Mouse (Mus musculus): ENCODE data around the gene Btg3. TPM values are rescaled to one million over a fixed set of nuclear protein-coding genes. Genes with fewer than 3 reads are reported as not detected.
A peak's percentile ranks its signal among the peaks of the same experiment; 100 is the strongest.

Gene Btg3
- polyA plus RNA-seq, 1 experiment from 2014 or later = 43.7 TPM

DNA sequence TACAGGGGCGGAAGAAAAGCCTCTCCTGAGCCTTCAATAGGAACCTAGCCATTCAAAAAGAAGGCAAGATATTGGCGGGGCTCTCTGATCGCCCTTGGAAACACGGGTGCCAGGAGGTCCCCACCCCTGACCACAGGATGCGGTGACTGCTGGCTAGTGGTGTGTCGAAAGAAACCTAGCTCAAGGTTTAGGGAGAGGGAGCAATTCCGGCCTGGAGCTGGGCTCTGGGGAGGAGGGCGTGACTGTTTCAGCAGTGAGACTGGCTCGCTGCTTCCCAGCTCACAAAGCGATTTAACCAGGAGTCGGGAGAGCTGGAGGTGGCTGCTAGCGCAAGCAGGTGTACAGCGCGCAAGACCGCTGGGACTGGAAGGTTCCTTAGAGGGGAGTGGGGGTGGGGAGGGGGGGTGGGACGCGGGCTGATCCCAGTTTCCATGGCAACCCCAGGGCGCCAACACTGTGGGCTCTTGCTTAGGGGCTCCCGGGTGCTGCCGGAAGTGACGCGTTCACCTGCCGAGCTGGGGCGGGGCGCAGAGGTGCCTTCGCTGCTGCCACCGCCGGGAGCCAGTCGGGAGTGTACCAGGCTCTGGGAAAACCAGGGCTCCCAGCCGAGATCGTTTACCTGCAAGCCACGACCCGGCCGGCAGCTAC lies 75.7 kb downstream of the Btg3 start, which contains the start of gene Cxadr:
TSS of gene Cxadr (plus strand) at position 307 of the 648 bp plus-strand sequence.
- H3K9ac ChIP-seq (ENCODE audit: low read depth, low read length) = peak within 1 kb of the TSS; percentile 80
- H3K4me2 ChIP-seq (replicated peaks; ENCODE audit: low read depth, low read length) = peak within 1 kb of the TSS; percentile 61
- H3K27ac ChIP-seq (ENCODE audit: low read depth, low read length) = peak within 1 kb of the TSS; percentile 85
- DNase-seq (ENCODE audit: low spot score) (peak; percentile 89), ATAC-seq (ENCODE audit: low FRiP score) (peak; percentile 94)
- WGBS = under 1% methylated on average over 34 of the region's 34 CpGs
- H3K36me3 ChIP-seq (ENCODE audit: control insufficient read depth, insufficient read depth, low read length) = no peaks in the 10 kb centered on the region
- H3K27me3 ChIP-seq (ENCODE audit: control insufficient read depth, insufficient read depth, low read length) = no peaks in the 10 kb centered on the region
- peak within 1 kb of the TSS; percentile 75 for H3K4me3 ChIP-seq (ENCODE audit: low read depth, low read length)
- no peaks in the 10 kb centered on the region for H3K9me3 ChIP-seq (ENCODE audit: control insufficient read depth, low read length)
- no peaks in the 10 kb centered on the region for H3K4me1 ChIP-seq (replicated peaks; ENCODE audit: control insufficient read depth, insufficient read depth, low read length)

DNA sequence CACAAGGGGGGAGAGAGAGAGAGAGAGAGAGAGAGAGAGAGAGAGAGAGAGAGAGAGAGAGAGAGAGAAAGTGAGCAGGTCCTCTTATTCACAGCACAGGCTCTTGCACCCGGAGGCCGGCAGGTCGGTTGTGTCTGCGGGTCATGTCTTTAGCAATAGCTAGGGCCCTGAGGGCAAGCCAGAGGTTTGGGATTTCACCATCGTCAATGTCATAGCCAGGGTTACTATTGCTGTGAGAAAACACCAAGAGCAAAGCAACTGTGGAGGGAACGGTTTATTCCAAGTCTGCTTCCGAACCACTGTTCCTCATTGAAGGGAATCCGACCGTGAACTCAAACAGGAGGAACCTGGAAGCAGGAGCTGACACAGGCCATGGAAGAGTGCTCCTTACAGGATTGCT lies 80.9 kb downstream of the Btg3 start:
- H3K9me3 ChIP-seq (ENCODE audit: control insufficient read depth, low read length) = no peaks in the 10 kb centered on the region
- no peak overlapping the region for H3K27ac ChIP-seq (ENCODE audit: low read depth, low read length)
- no peak overlapping the region for H3K9ac ChIP-seq (ENCODE audit: low read depth, low read length)
- DNase-seq (ENCODE audit: low spot score) (no peak), ATAC-seq (ENCODE audit: low FRiP score) (no peak)
- no peaks in the 10 kb centered on the region for H3K36me3 ChIP-seq (ENCODE audit: control insufficient read depth, insufficient read depth, low read length)
- no peaks in the 10 kb centered on the region for H3K4me1 ChIP-seq (replicated peaks; ENCODE audit: control insufficient read depth, insufficient read depth, low read length)
- H3K4me3 ChIP-seq (ENCODE audit: low read depth, low read length) = no peak overlapping the region
- 75% methylated on average over 9 of the region's 9 CpGs for WGBS
- H3K4me2 ChIP-seq (replicated peaks; ENCODE audit: low read depth, low read length) = no peak overlapping the region
- no peaks in the 10 kb centered on the region for H3K27me3 ChIP-seq (ENCODE audit: control insufficient read depth, insufficient read depth, low read length)

DNA sequence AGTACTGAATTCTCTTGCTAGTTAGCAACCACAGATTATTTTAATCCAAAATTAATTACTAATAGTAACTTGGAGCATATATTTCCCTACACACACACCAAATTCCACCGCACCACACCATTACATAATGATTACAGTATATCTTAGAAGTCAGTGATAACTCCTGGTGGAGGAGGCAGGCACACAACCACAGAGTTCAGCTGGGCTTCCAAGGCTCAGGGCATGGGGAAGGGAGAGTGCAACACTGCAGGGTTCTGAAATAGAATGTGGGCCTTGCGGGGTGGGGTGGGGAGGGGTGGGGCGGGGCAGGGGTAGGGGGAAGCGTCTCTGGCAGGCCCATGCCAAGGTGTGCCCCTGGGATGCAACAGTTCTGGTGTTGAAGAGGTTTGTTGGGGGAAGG lies 81.4 kb downstream of the Btg3 start:
- H3K27ac ChIP-seq (ENCODE audit: low read depth, low read length) = no peak overlapping the region
- 51% methylated on average over 4 of the region's 4 CpGs for WGBS

DNA sequence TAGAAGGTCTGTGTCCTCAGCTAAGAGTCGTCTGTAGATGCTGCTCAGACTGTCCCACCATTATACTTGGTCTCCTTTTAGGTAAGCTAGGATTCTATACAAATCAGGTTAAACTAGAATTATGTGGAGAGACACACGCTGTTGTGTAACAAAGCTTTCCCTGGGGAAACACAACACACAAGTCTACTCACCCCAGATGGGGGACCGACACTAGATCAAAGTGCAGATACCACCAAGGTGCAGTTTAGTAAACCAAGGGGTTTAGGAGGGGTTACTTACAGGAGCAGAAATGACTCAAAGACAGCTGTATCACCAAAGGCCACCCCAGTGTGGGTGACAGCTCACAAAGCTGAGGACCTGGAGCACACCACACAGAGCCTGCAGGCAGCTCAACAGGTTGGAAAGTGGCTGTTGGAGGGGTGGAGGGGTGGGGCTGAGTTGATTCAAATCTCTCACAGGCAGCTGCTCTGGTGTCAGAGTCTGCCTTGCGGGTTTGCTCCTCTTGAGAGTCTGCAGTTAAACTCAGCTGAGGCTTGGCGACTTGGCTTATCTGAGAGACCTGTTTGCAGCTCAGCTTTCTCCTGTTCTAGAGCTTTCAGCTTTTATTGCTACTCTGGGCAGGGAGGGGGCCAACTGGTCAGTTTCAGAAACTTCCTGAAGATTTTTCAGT lies 82.3 kb downstream of the Btg3 start:
- WGBS = 55% methylated on average over 5 of the region's 5 CpGs
- H3K36me3 ChIP-seq (ENCODE audit: control insufficient read depth, insufficient read depth, low read length) = no peaks in the 10 kb centered on the region
- no peak overlapping the region for H3K9ac ChIP-seq (ENCODE audit: low read depth, low read length)
- H3K4me3 ChIP-seq (ENCODE audit: low read depth, low read length) = no peak overlapping the region
- DNase-seq (ENCODE audit: low spot score) = no peak
- ATAC-seq (ENCODE audit: low FRiP score) = no peak
- no peaks in the 10 kb centered on the region for H3K27me3 ChIP-seq (ENCODE audit: control insufficient read depth, insufficient read depth, low read length)
- H3K4me1 ChIP-seq (replicated peaks; ENCODE audit: control insufficient read depth, insufficient read depth, low read length) = no peaks in the 10 kb centered on the region
- no peak overlapping the region for H3K27ac ChIP-seq (ENCODE audit: low read depth, low read length)
- no peak overlapping the region for H3K4me2 ChIP-seq (replicated peaks; ENCODE audit: low read depth, low read length)
- H3K9me3 ChIP-seq (ENCODE audit: control insufficient read depth, low read length) = no peaks in the 10 kb centered on the region

More for the DNA sequence above, 81.4 kb downstream of the Btg3 start:
- Histone ChIP-seq H3K27me3 (ENCODE audit: control insufficient read depth, insufficient read depth, low read length) (no peaks in the 10 kb centered on the region), H3K36me3 (ENCODE audit: control insufficient read depth, insufficient read depth, low read length) (no peaks in the 10 kb centered on the region), H3K9ac (ENCODE audit: low read depth, low read length) (no peak overlapping the region), H3K9me3 (ENCODE audit: control insufficient read depth, low read length) (no peaks in the 10 kb centered on the region), H3K4me1 (replicated peaks; ENCODE audit: control insufficient read depth, insufficient read depth, low read length) (no peaks in the 10 kb centered on the region), H3K4me3 (ENCODE audit: low read depth, low read length) (no peak overlapping the region), H3K4me2 (replicated peaks; ENCODE audit: low read depth, low read length) (no peak overlapping the region)
- DNase-seq (ENCODE audit: low spot score) = no peak
- ATAC-seq (ENCODE audit: low FRiP score) = no peak

DNA sequence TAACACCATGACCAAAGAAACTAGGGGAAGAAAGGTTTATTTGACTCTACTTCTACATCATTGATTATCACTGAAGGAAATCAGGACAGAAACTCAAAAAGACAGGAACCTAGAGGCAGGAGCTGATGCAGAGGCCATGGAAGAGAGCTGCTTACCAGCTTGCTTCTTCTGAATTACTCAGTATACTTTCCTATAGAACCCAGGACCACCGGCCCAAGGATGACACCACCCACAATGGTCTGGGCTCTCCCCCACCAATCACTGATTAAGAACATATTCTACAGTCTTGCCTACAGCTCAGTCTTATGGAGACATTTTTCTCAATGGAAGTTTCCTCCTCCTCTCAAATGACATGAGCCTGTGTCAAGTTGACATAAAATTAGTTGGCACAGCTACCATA lies 82.9 kb downstream of the Btg3 start:
- no peaks in the 10 kb centered on the region for H3K4me1 ChIP-seq (replicated peaks; ENCODE audit: control insufficient read depth, insufficient read depth, low read length)
- H3K4me2 ChIP-seq (replicated peaks; ENCODE audit: low read depth, low read length) = no peak overlapping the region
- H3K27ac ChIP-seq (ENCODE audit: low read depth, low read length) = no peak overlapping the region
- no peaks in the 10 kb centered on the region for H3K27me3 ChIP-seq (ENCODE audit: control insufficient read depth, insufficient read depth, low read length)
- ATAC-seq (ENCODE audit: low FRiP score) (no peak), DNase-seq (ENCODE audit: low spot score) (no peak)
- no peak overlapping the region for H3K4me3 ChIP-seq (ENCODE audit: low read depth, low read length)
- WGBS = 100% methylated on average over 1 of the region's 1 CpGs
- H3K9me3 ChIP-seq (ENCODE audit: control insufficient read depth, low read length) = no peaks in the 10 kb centered on the region
- H3K9ac ChIP-seq (ENCODE audit: low read depth, low read length) = no peak overlapping the region
- no peaks in the 10 kb centered on the region for H3K36me3 ChIP-seq (ENCODE audit: control insufficient read depth, insufficient read depth, low read length)

DNA sequence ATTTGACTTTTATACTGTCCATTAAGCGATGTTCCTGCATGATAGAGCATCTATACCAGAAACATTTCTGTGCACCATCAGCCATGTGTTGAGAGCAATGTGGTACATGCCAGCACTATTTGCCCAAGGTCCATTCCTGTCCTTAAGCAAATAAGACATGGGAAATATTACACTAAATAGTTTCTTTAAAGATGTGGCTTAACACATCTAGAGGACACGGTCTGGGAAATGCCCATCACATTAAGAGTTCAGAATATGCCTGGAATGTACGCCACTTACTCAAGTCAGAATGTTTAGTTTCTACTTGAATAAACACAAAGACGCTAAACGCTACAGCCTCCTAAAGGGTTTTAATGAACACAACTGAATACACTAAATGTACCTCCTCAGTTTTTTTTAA lies 93.8 kb downstream of the Btg3 start:
- DNase-seq (ENCODE audit: low spot score) (no peak), ATAC-seq (ENCODE audit: low FRiP score) (no peak)
- H3K4me1 ChIP-seq (replicated peaks; ENCODE audit: control insufficient read depth, insufficient read depth, low read length) = no peaks in the 10 kb centered on the region
- H3K27ac ChIP-seq (ENCODE audit: low read depth, low read length) = no peak overlapping the region
- H3K4me3 ChIP-seq (ENCODE audit: low read depth, low read length) = no peak overlapping the region
- WGBS = 82% methylated on average over 5 of the region's 5 CpGs
- no peak overlapping the region for H3K4me2 ChIP-seq (replicated peaks; ENCODE audit: low read depth, low read length)
- H3K27me3 ChIP-seq (ENCODE audit: control insufficient read depth, insufficient read depth, low read length) = no peaks in the 10 kb centered on the region
- H3K36me3 ChIP-seq (ENCODE audit: control insufficient read depth, insufficient read depth, low read length) = no peaks in the 10 kb centered on the region
- no peaks in the 10 kb centered on the region for H3K9me3 ChIP-seq (ENCODE audit: control insufficient read depth, low read length)
- H3K9ac ChIP-seq (ENCODE audit: low read depth, low read length) = no peak overlapping the region

Other genes with a start within 250 kb of the Btg3 start
- gene Cxadr, start 75.7 kb downstream of the Btg3 start, polyA plus RNA-seq (2014; fragmentation: Nextera tagmentation; extraction: Ambion mirVana) = 64.7 and 70.1 TPM in 2 replicates
- 15.8 and 18.5 TPM in 2 replicates for gene D16Ertd472e, start 199.5 kb upstream of the Btg3 start, polyA plus RNA-seq (2014; fragmentation: Nextera tagmentation; extraction: Ambion mirVana)

Measured in hindbrain, embryonic 11.5 days (tissue).